Mouse (Mus musculus) limb, embryonic 15.5 days (tissue): ENCODE measurements around the gene Esp1. TPM values are rescaled to one million over a fixed set of nuclear protein-coding genes. Genes with fewer than 3 reads are reported as not detected.
"Not testable (repeated sequence)": the region's sequence is repeated elsewhere in the genome, so short reads cannot be mapped to it uniquely, and the experiment has no call there.

Experiments used
- ATAC-seq: fragments of 200-750 bp; cut with Nextera tagmentation; 2 replicates; pipeline ENCODE4 v1.8.0; 2017; ENCODE audit warnings: low read depth, moderate TSS enrichment; ENCODE audit not compliant: insufficient number of reproducible peaks, low FRiP score, low TSS enrichment
- H3K27ac ChIP-seq: fragments of 300-500 bp; sonication (generic); 2 replicates; pipeline ENCODE4 v1.5.1; 2015; ENCODE audit warnings: moderate library complexity, mild to moderate bottlenecking, inconsistent platforms
- H3K27me3 ChIP-seq: fragments of 300-500 bp; sonication (generic); 2 replicates; pipeline ENCODE4 v1.6.1; 2015; ENCODE audit warnings: inconsistent platforms
- H3K36me3 ChIP-seq: fragments of 300-500 bp; sonication (generic); 2 replicates; pipeline ENCODE4 v1.6.1; 2015; ENCODE audit warnings: inconsistent platforms
- H3K4me1 ChIP-seq: fragments of 300-500 bp; sonication (generic); 2 replicates; pipeline ENCODE4 v1.6.1; 2015; ENCODE audit warnings: inconsistent platforms
- H3K4me2 ChIP-seq: fragments of 300-500 bp; sonication (generic); 2 replicates; pipeline ENCODE4 v1.6.1; 2015; ENCODE audit warnings: mild to moderate bottlenecking, inconsistent platforms
- H3K4me3 ChIP-seq: fragments of 300-500 bp; sonication (generic); 2 replicates; pipeline ENCODE4 v1.5.1; 2015; ENCODE audit warnings: mild to moderate bottlenecking, inconsistent platforms
- H3K9ac ChIP-seq: fragments of 300-500 bp; sonication (generic); 2 replicates; pipeline ENCODE4 v1.6.1; 2015; ENCODE audit warnings: inconsistent platforms
- H3K9me3 ChIP-seq: fragments of 300-500 bp; sonication (generic); 2 replicates; pipeline ENCODE4 v1.6.1; 2016; ENCODE audit warnings: inconsistent platforms
- WGBS: fragments of 180-500 bp; shearing (Covaris S2); methylation state at CpG from one replicate; pipeline ENCODE4 v1.1.7; 2015; 5-methylcytosine and 5-hydroxymethylcytosine counted together
- polyA plus RNA-seq: library from polyadenylated mRNA; unstranded; fragments of >200 nt; fragmentation: Nextera tagmentation; extraction: Ambion mirVana; gene quantifications from 2 replicates; pipeline ENCODE4 v1.2.1, GENCODE M21; 2015

The Esp1 gene
- not detected in 2 replicates for polyA plus RNA-seq

GRCm38 (mm10) chr17:40726820-40727219 is at the start of gene Esp1:
Gene Esp1, plus strand, starts transcription at chr17:40727120.
- H3K4me2 ChIP-seq: no peak within 1 kb of the TSS
- H3K9ac ChIP-seq: no peak within 1 kb of the TSS
- no peak for ATAC-seq
- no peaks in the 10 kb centered on the region for H3K27me3 ChIP-seq
- H3K27ac ChIP-seq: no peak within 1 kb of the TSS
- H3K9me3 ChIP-seq: no peaks in the 10 kb centered on the region
- 83% methylated on average over 2 of the region's 2 CpGs for WGBS
- 0 out of 2 replicates have a peak, but pooled peaks cover 2% of the 10 kb centered on the region for H3K4me1 ChIP-seq
- no peak within 1 kb of the TSS for H3K4me3 ChIP-seq
- no peaks in the 10 kb centered on the region for H3K36me3 ChIP-seq

- Histone ChIP-seq H3K9me3 (no peaks in the 10 kb centered on the region), H3K9ac (no peak overlapping the region), H3K27me3 (no peaks in the 10 kb centered on the region), H3K27ac (no peak overlapping the region), H3K4me3 (no peak overlapping the region), H3K36me3 (no peaks in the 10 kb centered on the region), H3K4me1 (no peaks in the 10 kb centered on the region), H3K4me2 (no peak overlapping the region)
- ATAC-seq: no peak
Observed at GRCm38 (mm10) chr17:40716273-40716672, 10.6 kb upstream of the Esp1 start.

GRCm38 (mm10) chr17:40717055-40717454 is 9.9 kb upstream of the Esp1 start:
- H3K27ac ChIP-seq, H3K27me3 ChIP-seq, H3K9ac ChIP-seq: not testable (repeated sequence)

GRCm38 (mm10) chr17:40731296-40731695 is 4.4 kb downstream of the Esp1 start:
- H3K9me3 ChIP-seq: no peaks in the 10 kb centered on the region
- H3K36me3 ChIP-seq: no peaks in the 10 kb centered on the region
- H3K9ac ChIP-seq: no peak overlapping the region
- no peak overlapping the region for H3K4me3 ChIP-seq
- 31% methylated on average over 2 of the region's 2 CpGs for WGBS
- no peak overlapping the region for H3K4me2 ChIP-seq
- H3K27ac ChIP-seq: no peak overlapping the region
- ATAC-seq: no peak
- H3K27me3 ChIP-seq: no peaks in the 10 kb centered on the region
- 0 out of 2 replicates have a peak, but pooled peaks cover 3% of the 10 kb centered on the region for H3K4me1 ChIP-seq

More at GRCm38 (mm10) chr17:40717055-40717454, 9.9 kb upstream of the Esp1 start:
- not testable (repeated sequence) for H3K4me1 ChIP-seq, ATAC-seq, H3K4me2 ChIP-seq, H3K9me3 ChIP-seq, H3K36me3 ChIP-seq, H3K4me3 ChIP-seq

- Histone ChIP-seq H3K4me3 (no peak overlapping the region), H3K4me2 (no peak overlapping the region), H3K36me3 (no peaks in the 10 kb centered on the region), H3K4me1 (0 out of 2 replicates have a peak, but pooled peaks cover 3% of the 10 kb centered on the region), H3K9ac (no peak overlapping the region), H3K27me3 (no peaks in the 10 kb centered on the region), H3K27ac (no peak overlapping the region), H3K9me3 (no peaks in the 10 kb centered on the region)
- ATAC-seq: no peak
- WGBS: 27% methylated on average over 4 of the region's 4 CpGs
Observed at GRCm38 (mm10) chr17:40731724-40732123, 4.8 kb downstream of the Esp1 start.

- no peak overlapping the region for H3K27ac ChIP-seq
- ATAC-seq: no peak
- H3K4me1 ChIP-seq: no peaks in the 10 kb centered on the region
- no peak overlapping the region for H3K4me3 ChIP-seq
- H3K9me3 ChIP-seq: no peaks in the 10 kb centered on the region
- H3K36me3 ChIP-seq: no peaks in the 10 kb centered on the region
- H3K27me3 ChIP-seq: no peaks in the 10 kb centered on the region
- H3K9ac ChIP-seq: no peak overlapping the region
- H3K4me2 ChIP-seq: no peak overlapping the region
- 81% methylated on average over 4 of the region's 4 CpGs for WGBS
Observed at GRCm38 (mm10) chr17:40763662-40764061, 36.7 kb downstream of the Esp1 start.

GRCm38 (mm10) chr17:40767120-40767519 is 40.2 kb downstream of the Esp1 start:
- no peaks in the 10 kb centered on the region for H3K36me3 ChIP-seq
- WGBS: 71% methylated on average over 1 of the region's 1 CpGs

More at GRCm38 (mm10) chr17:40767120-40767519, 40.2 kb downstream of the Esp1 start:
- Histone ChIP-seq H3K27ac (no peak overlapping the region), H3K4me2 (no peak overlapping the region), H3K27me3 (no peaks in the 10 kb centered on the region), H3K9me3 (no peaks in the 10 kb centered on the region), H3K4me1 (no peaks in the 10 kb centered on the region), H3K4me3 (no peak overlapping the region), H3K9ac (no peak overlapping the region)
- no peak for ATAC-seq

Other genes with a start within 250 kb of the Esp1 start
- gene Esp8, start 207.1 kb upstream of the Esp1 start, polyA plus RNA-seq: not detected in 2 replicates
- not detected in 2 replicates for gene Esp6, start 165.6 kb upstream of the Esp1 start, polyA plus RNA-seq
- gene Esp4, start 128.5 kb upstream of the Esp1 start, polyA plus RNA-seq: not detected in 2 replicates
- not detected in 2 replicates for gene Esp3, start 95.0 kb upstream of the Esp1 start, polyA plus RNA-seq
- not detected in 2 replicates for gene Crisp2, start 79.9 kb downstream of the Esp1 start, polyA plus RNA-seq
- 0.67 and 1.9 TPM in 2 replicates for gene Rhag, start 84.0 kb downstream of the Esp1 start, polyA plus RNA-seq
- 2.0 and 2.7 TPM in 2 replicates for gene 9130008F23Rik, start 153.4 kb downstream of the Esp1 start, polyA plus RNA-seq
- gene Glyatl3, start 187.2 kb downstream of the Esp1 start, polyA plus RNA-seq: not detected in 2 replicates
- gene Mut, start 207.6 kb downstream of the Esp1 start, polyA plus RNA-seq: 32.8 and 33.0 TPM in 2 replicates
- 20.3 and 21.9 TPM in 2 replicates for gene Cenpq, start 207.9 kb downstream of the Esp1 start, polyA plus RNA-seq